Mouse (Mus musculus) lung, postnatal 10 days (tissue): ENCODE data around the gene Gm8897.
"Not testable (repeated sequence)": the region's sequence is repeated elsewhere in the genome, so short reads cannot be mapped to it uniquely, and the experiment has no call there.

Experiments
- DNase-seq: peaks from one replicate; pipeline ENCODE4 v3.0.0; 2021

Gm8897 gene

GRCm38 (mm10) chr5:11416118-11416517 lies at the start of gene Gm8897:
Gm8897 (plus strand) TSS chr5:11416418.
- not testable (repeated sequence) for DNase-seq

GRCm38 (mm10) chr5:11416691-11417090 lies 473 bp downstream of the Gm8897 start:
- DNase-seq = not testable (repeated sequence)
